Mouse (Mus musculus) hindbrain, embryonic 13.5 days (tissue): ENCODE data around the gene Shkbp1. TPM values are rescaled to one million over a fixed set of nuclear protein-coding genes. Genes with fewer than 3 reads are reported as not detected.

Experiments
- ATAC-seq: fragments of 200-750 bp; cut with Nextera tagmentation; 2 replicates; pipeline ENCODE4 v1.8.0; 2017; ENCODE audit warnings: moderate TSS enrichment; ENCODE audit not compliant: low FRiP score
- H3K27ac ChIP-seq: fragments of 300-500 bp; sonication (generic); 2 replicates; pipeline ENCODE4 v1.5.1; 2015; ENCODE audit warnings: inconsistent platforms, mild to moderate bottlenecking, moderate library complexity
- H3K27me3 ChIP-seq: fragments of 300-500 bp; sonication (generic); 2 replicates; pipeline ENCODE4 v1.6.1; 2015; ENCODE audit warnings: mild to moderate bottlenecking, inconsistent platforms
- H3K36me3 ChIP-seq: fragments of 300-500 bp; sonication (generic); 2 replicates; pipeline ENCODE4 v1.6.1; 2015; ENCODE audit warnings: mild to moderate bottlenecking, inconsistent platforms
- H3K4me1 ChIP-seq: fragments of 300-500 bp; sonication (generic); replicated peaks from 2 replicates; pipeline ENCODE4 v1.6.1; 2015; ENCODE audit warnings: inconsistent platforms
- H3K4me2 ChIP-seq: fragments of 300-500 bp; sonication (generic); 2 replicates; pipeline ENCODE4 v1.6.1; 2015; ENCODE audit warnings: inconsistent platforms, mild to moderate bottlenecking, moderate library complexity
- H3K4me3 ChIP-seq: fragments of 300-500 bp; sonication (generic); 2 replicates; pipeline ENCODE4 v1.5.1; 2015; ENCODE audit warnings: mild to moderate bottlenecking, inconsistent platforms
- H3K9ac ChIP-seq: fragments of 300-500 bp; sonication (generic); 2 replicates; pipeline ENCODE4 v1.6.1; 2015; ENCODE audit warnings: mild to moderate bottlenecking, inconsistent platforms
- H3K9me3 ChIP-seq: fragments of 300-500 bp; sonication (generic); 2 replicates; pipeline ENCODE4 v1.6.1; 2016; ENCODE audit warnings: inconsistent platforms
- WGBS: fragments of 180-500 bp; shearing (Covaris S2); methylation state at CpG from one replicate; pipeline ENCODE4 v1.1.7; 2015; 5-methylcytosine and 5-hydroxymethylcytosine counted together
- polyA plus RNA-seq: library from polyadenylated mRNA; unstranded; fragments of >200 nt; fragmentation: Nextera tagmentation; extraction: Ambion mirVana; gene quantifications from 2 replicates; pipeline ENCODE4 v1.2.1, GENCODE M21; 2015

Gene Shkbp1
- polyA plus RNA-seq, 1 experiment from 2014 or later: 61.8 TPM

GRCm38 (mm10) chr7:27319411-27319810, 36.4 kb downstream of the Shkbp1 start:
- no peak for ATAC-seq
- 94% methylated on average over 22 of the region's 22 CpGs for WGBS
- Histone ChIP-seq H3K4me2 (no peak overlapping the region), H3K36me3 (no peaks in the 10 kb centered on the region), H3K4me1 (no peaks in the 10 kb centered on the region), H3K27ac (no peak overlapping the region), H3K4me3 (no peak overlapping the region), H3K9ac (no peak overlapping the region), H3K27me3 (peaks cover 33% of the 10 kb centered on the region), H3K9me3 (no peaks in the 10 kb centered on the region)

- 20% methylated on average over 7 of the region's 7 CpGs for WGBS
- Histone ChIP-seq H3K4me3 (no peak overlapping the region), H3K27me3 (peaks cover 11% of the 10 kb centered on the region), H3K9me3 (peaks cover 11% of the 10 kb centered on the region; the same call in 1 of the 2 replicates), H3K36me3 (peaks cover 4% of the 10 kb centered on the region; the same call in 1 of the 2 replicates), H3K27ac (no peak overlapping the region), H3K9ac (no peak overlapping the region), H3K4me1 (no peaks in the 10 kb centered on the region), H3K4me2 (no peak overlapping the region)
- no peak for ATAC-seq
These were observed 39.9 kb downstream of the Shkbp1 start for GRCm38 (mm10) chr7:27315958-27316357.

GRCm38 (mm10) chr7:27314393-27314792, 41.4 kb downstream of the Shkbp1 start:
- Histone ChIP-seq H3K27me3 (peaks cover 24% of the 10 kb centered on the region), H3K4me2 (no peak overlapping the region), H3K9ac (no peak overlapping the region), H3K36me3 (peaks cover 4% of the 10 kb centered on the region; the same call in 1 of the 2 replicates), H3K4me1 (peaks cover 9% of the 10 kb centered on the region), H3K9me3 (peaks cover 11% of the 10 kb centered on the region; the same call in 1 of the 2 replicates), H3K4me3 (no peak overlapping the region), H3K27ac (no peak overlapping the region)
- 98% methylated on average over 3 of the region's 3 CpGs for WGBS
- ATAC-seq: no peak

- ATAC-seq: no peak
- peaks cover 11% of the 10 kb centered on the region; the same call in 1 of the 2 replicates for H3K9me3 ChIP-seq
- H3K9ac ChIP-seq: no peak overlapping the region
- no peak overlapping the region for H3K4me2 ChIP-seq
- H3K4me1 ChIP-seq: peaks cover 17% of the 10 kb centered on the region
- H3K4me3 ChIP-seq: no peak overlapping the region
- peaks cover 34% of the 10 kb centered on the region for H3K27me3 ChIP-seq
- no peak overlapping the region for H3K27ac ChIP-seq
- H3K36me3 ChIP-seq: peaks cover 4% of the 10 kb centered on the region; the same call in 1 of the 2 replicates
- 94% methylated on average over 12 of the region's 12 CpGs for WGBS
These were observed 44.1 kb downstream of the Shkbp1 start for GRCm38 (mm10) chr7:27311651-27312284.

GRCm38 (mm10) chr7:27310996-27311535, 44.8 kb downstream of the Shkbp1 start:
- Histone ChIP-seq H3K9me3 (peaks cover 11% of the 10 kb centered on the region; the same call in 1 of the 2 replicates), H3K27me3 (peaks cover 34% of the 10 kb centered on the region), H3K4me2 (peak overlapping the region; percentile 55), H3K9ac (0 out of 2 replicates have a peak overlapping the region, but pooled peaks have one; percentile 62), H3K36me3 (peaks cover 4% of the 10 kb centered on the region; the same call in 1 of the 2 replicates), H3K4me3 (no peak overlapping the region), H3K27ac (no peak overlapping the region), H3K4me1 (peaks cover 17% of the 10 kb centered on the region)
- 45% methylated on average over 8 of the region's 8 CpGs for WGBS
- ATAC-seq: no peak

- 3% methylated on average over 17 of the region's 17 CpGs for WGBS
- H3K4me1 ChIP-seq: peaks cover 17% of the 10 kb centered on the region
These were observed 45.5 kb downstream of the Shkbp1 start for GRCm38 (mm10) chr7:27310306-27310705.

GRCm38 (mm10) chr7:27309832-27310231, 46.0 kb downstream of the Shkbp1 start:
- WGBS: 52% methylated on average over 3 of the region's 3 CpGs
- 0 out of 2 replicates have a peak overlapping the region, but pooled peaks have one; percentile 62 for H3K9ac ChIP-seq

More at GRCm38 (mm10) chr7:27310306-27310705, 45.5 kb downstream of the Shkbp1 start:
- Histone ChIP-seq H3K4me3 (peak overlapping the region; percentile 33), H3K4me2 (peak overlapping the region; percentile 55), H3K9me3 (peaks cover 11% of the 10 kb centered on the region; the same call in 1 of the 2 replicates), H3K9ac (peak overlapping the region; percentile 62), H3K27ac (no peak overlapping the region), H3K36me3 (peaks cover 4% of the 10 kb centered on the region; the same call in 1 of the 2 replicates), H3K27me3 (peaks cover 37% of the 10 kb centered on the region)
- ATAC-seq: peak; percentile 43; the same call in 1 of the 2 replicates

GRCm38 (mm10) chr7:27308821-27309549, 46.8 kb downstream of the Shkbp1 start:
- 9% methylated on average over 28 of the region's 28 CpGs for WGBS
- peak overlapping the region; percentile 29 for H3K4me3 ChIP-seq
- 0 out of 2 replicates have a peak overlapping the region, but pooled peaks have one; percentile 53 for H3K9ac ChIP-seq
- H3K27ac ChIP-seq: no peak overlapping the region
- peaks cover under 1% of the 10 kb centered on the region; the same call in 1 of the 2 replicates for H3K36me3 ChIP-seq
- H3K4me1 ChIP-seq: peaks cover 17% of the 10 kb centered on the region
- H3K9me3 ChIP-seq: peaks cover 7% of the 10 kb centered on the region; the same call in 1 of the 2 replicates
- peak overlapping the region; percentile 55 for H3K4me2 ChIP-seq
- ATAC-seq: no peak
- H3K27me3 ChIP-seq: peaks cover 44% of the 10 kb centered on the region

More at GRCm38 (mm10) chr7:27309832-27310231, 46.0 kb downstream of the Shkbp1 start:
- ATAC-seq: no peak
- H3K36me3 ChIP-seq: peaks cover 4% of the 10 kb centered on the region; the same call in 1 of the 2 replicates
- H3K4me2 ChIP-seq: peak overlapping the region; percentile 55
- H3K9me3 ChIP-seq: peaks cover 11% of the 10 kb centered on the region; the same call in 1 of the 2 replicates
- H3K4me1 ChIP-seq: peaks cover 17% of the 10 kb centered on the region
- peaks cover 41% of the 10 kb centered on the region for H3K27me3 ChIP-seq
- H3K27ac ChIP-seq: no peak overlapping the region
- no peak overlapping the region for H3K4me3 ChIP-seq

- Histone ChIP-seq H3K4me3 (no peak overlapping the region), H3K27ac (no peak overlapping the region), H3K4me1 (peaks cover 17% of the 10 kb centered on the region), H3K9me3 (no peaks in the 10 kb centered on the region), H3K9ac (no peak overlapping the region), H3K36me3 (no peaks in the 10 kb centered on the region), H3K4me2 (no peak overlapping the region), H3K27me3 (peaks cover 47% of the 10 kb centered on the region)
- 63% methylated on average over 9 of the region's 9 CpGs for WGBS
- ATAC-seq: no peak
These were observed 48.3 kb downstream of the Shkbp1 start for GRCm38 (mm10) chr7:27307551-27307950.

- ATAC-seq: no peak
- Histone ChIP-seq H3K4me2 (no peak overlapping the region), H3K4me1 (peaks cover 17% of the 10 kb centered on the region), H3K9ac (no peak overlapping the region), H3K36me3 (no peaks in the 10 kb centered on the region), H3K9me3 (no peaks in the 10 kb centered on the region), H3K27ac (no peak overlapping the region), H3K27me3 (peaks cover 43% of the 10 kb centered on the region), H3K4me3 (no peak overlapping the region)
- WGBS: 78% methylated on average over 24 of the region's 24 CpGs
These were observed 49.4 kb downstream of the Shkbp1 start for GRCm38 (mm10) chr7:27306161-27307160.

- WGBS: 86% methylated on average over 17 of the region's 17 CpGs
- no peak for ATAC-seq
- Histone ChIP-seq H3K4me3 (no peak overlapping the region), H3K4me2 (no peak overlapping the region), H3K9ac (no peak overlapping the region), H3K9me3 (no peaks in the 10 kb centered on the region), H3K4me1 (peaks cover 11% of the 10 kb centered on the region), H3K36me3 (no peaks in the 10 kb centered on the region), H3K27ac (no peak overlapping the region), H3K27me3 (peaks cover 33% of the 10 kb centered on the region)
These were observed 50.6 kb downstream of the Shkbp1 start for GRCm38 (mm10) chr7:27305091-27305730.
